22 mouse cellular contexts compared by ENCODE assay signal in the genomic region with DNA sequence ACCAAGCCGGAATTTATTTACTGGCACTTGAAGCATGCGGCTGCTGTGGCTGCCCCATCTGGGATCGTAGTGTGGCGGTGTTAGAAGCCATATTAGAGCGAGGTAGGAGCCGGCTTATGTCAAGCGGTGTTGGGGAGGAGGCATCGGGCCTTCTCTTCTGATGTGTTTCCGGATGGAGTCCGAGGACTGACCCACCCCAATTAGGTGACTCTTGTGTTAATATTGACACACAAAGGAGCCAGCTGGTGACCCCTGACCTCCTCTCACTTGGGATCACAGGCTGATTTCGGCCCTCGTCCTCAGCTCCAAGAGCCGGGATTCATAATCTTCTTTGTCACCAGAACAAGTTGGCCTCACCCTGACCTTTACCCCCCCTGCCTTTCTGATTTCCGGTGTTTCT.
A peak's percentile ranks its signal among the peaks of the same experiment; 100 is the strongest.
DNase-seq lines count a peak whose midpoint lies in the region; ATAC-seq and TF ChIP-seq lines count a peak whose summit lies in the region.
"Had no signal": no experiment of that assay in that cellular context is flagged by ENCODE, and none has a peak within 500 bp of the region (broad histone marks: within the 10 kb centered on the region; RNA-seq: fewer than 3 reads in every experiment).

No protein-coding gene starts in this region.

- H3K27me3 ChIP-seq in lung, embryonic 14.5 days (ENCODE audit: insufficient read depth, low read length) = peaks cover 4% of the 10 kb centered on the region; the same call in 1 of the 2 replicates
- peaks cover 34% of the 10 kb centered on the region for H3K27me3 ChIP-seq in hindbrain, embryonic 12.5 days
- no peaks in the 10 kb centered on the region for H3K27me3 ChIP-seq in neural tube, embryonic 14.5 days (ENCODE audit: control insufficient read depth, insufficient read depth, low read length)
- H3K27me3 ChIP-seq: hindbrain, embryonic 15.5 days had no signal

- 23% methylated on average over 14 of the region's 14 CpGs for WGBS in lung, embryonic 14.5 days
- 16% methylated on average over 14 of the region's 14 CpGs for WGBS in hindbrain, embryonic 12.5 days
- 19% methylated on average over 14 of the region's 14 CpGs for WGBS in neural tube, embryonic 14.5 days

- no peak overlapping the region for H3K27ac ChIP-seq in lung, embryonic 14.5 days (ENCODE audit: low read depth)
- no peak overlapping the region; the same call in 1 of the 2 replicates for H3K27ac ChIP-seq in hindbrain, embryonic 12.5 days
- H3K27ac ChIP-seq in neural tube, embryonic 14.5 days (ENCODE audit: low read depth, low read length) = peak overlapping the region; percentile 45
- H3K27ac ChIP-seq: heart, adult 2 months; heart, embryonic 15.5 days; hindbrain, embryonic 15.5 days; macrophage had no signal

- H3K36me3 ChIP-seq in lung, embryonic 14.5 days (ENCODE audit: insufficient read depth) = no peaks in the 10 kb centered on the region
- no peaks in the 10 kb centered on the region for H3K36me3 ChIP-seq in hindbrain, embryonic 12.5 days
- H3K36me3 ChIP-seq in neural tube, embryonic 14.5 days (ENCODE audit: control insufficient read depth, insufficient read depth, low read length) = no peaks in the 10 kb centered on the region
- H3K36me3 ChIP-seq: heart, embryonic 15.5 days; hindbrain, embryonic 15.5 days had no signal

- no peak overlapping the region for H3K9ac ChIP-seq in lung, embryonic 14.5 days
- H3K9ac ChIP-seq in hindbrain, embryonic 12.5 days = peak overlapping the region; percentile 32; the same call in 1 of the 2 replicates
- no peak overlapping the region for H3K9ac ChIP-seq in neural tube, embryonic 14.5 days (replicated peaks; ENCODE audit: low read depth, low read length)
- H3K9ac ChIP-seq: heart, embryonic 15.5 days; hindbrain, embryonic 15.5 days had no signal

- H3K4me2 ChIP-seq in lung, embryonic 14.5 days = no peak overlapping the region
- no peak overlapping the region for H3K4me2 ChIP-seq in hindbrain, embryonic 12.5 days (replicated peaks)
- no peak overlapping the region for H3K4me2 ChIP-seq in neural tube, embryonic 14.5 days (ENCODE audit: low read depth, low read length)
- H3K4me2 ChIP-seq: heart, embryonic 15.5 days; hindbrain, embryonic 15.5 days had no signal

- H3K9me3 ChIP-seq in lung, embryonic 14.5 days (ENCODE audit: low read depth, low read length) = no peaks in the 10 kb centered on the region
- no peaks in the 10 kb centered on the region for H3K9me3 ChIP-seq in hindbrain, embryonic 12.5 days (replicated peaks)
- H3K9me3 ChIP-seq in neural tube, embryonic 14.5 days (ENCODE audit: control insufficient read depth, low read length) = no peaks in the 10 kb centered on the region
- H3K9me3 ChIP-seq: heart, embryonic 15.5 days; hindbrain, embryonic 15.5 days had no signal

- DNase-seq in lung, embryonic 14.5 days = peak; percentile 17
- no peak for DNase-seq in lung, postnatal 14 days
- DNase-seq in embryo, embryonic 10.5 days (ENCODE audit: low spot score) = peak; percentile 84
- no peak for DNase-seq in heart, postnatal 25 days (ENCODE audit: low spot score)
- DNase-seq in cerebellum, postnatal 14 days = no peak
- DNase-seq: adrenal gland, postnatal 14 days; cerebellum, adult 18-20 months; gastrocnemius, postnatal 10 days; heart, adult 2 months; kidney, adult 18-20 months; kidney, postnatal 10 days; lung, adult 2 months; right cerebral cortex, postnatal 25 days had no signal

- no peak for ATAC-seq in lung, embryonic 14.5 days (ENCODE audit: insufficient read depth)
- ATAC-seq in hindbrain, embryonic 12.5 days (ENCODE audit: low FRiP score) = no peak
- ATAC-seq in neural tube, embryonic 14.5 days (ENCODE audit: low read depth) = no peak
- ATAC-seq: activated CD4-positive, CD25-positive, alpha-beta regulatory T cell, adult 4 months; Patski had no signal

- H3K4me1 ChIP-seq in lung, embryonic 14.5 days (ENCODE audit: insufficient read depth) = 0 out of 2 replicates have a peak, but pooled peaks cover 3% of the 10 kb centered on the region
- H3K4me1 ChIP-seq in hindbrain, embryonic 12.5 days = peaks cover 30% of the 10 kb centered on the region
- peaks cover 12% of the 10 kb centered on the region for H3K4me1 ChIP-seq in neural tube, embryonic 14.5 days (ENCODE audit: control insufficient read depth, insufficient read depth, low read length)
- H3K4me1 ChIP-seq: heart, embryonic 15.5 days had no signal

- no peak for TF ChIP-seq CTCF in lung, embryonic 14.5 days (IDR thresholded peaks at IDR 0.05; ENCODE audit: low read depth)

- intact Hi-C loops in heart, postnatal 25 days (cut with DNase I) = no loop called here

- H3K4me3 ChIP-seq in lung, embryonic 14.5 days (ENCODE audit: low read depth, low read length) = no peak overlapping the region
- no peak overlapping the region for H3K4me3 ChIP-seq in hindbrain, embryonic 12.5 days
- H3K4me3 ChIP-seq in neural tube, embryonic 14.5 days (ENCODE audit: low read depth, low read length) = no peak overlapping the region
- H3K4me3 ChIP-seq: erythroblast, embryonic 14.5 days; heart, adult 2 months; heart, embryonic 15.5 days; hindbrain, embryonic 15.5 days; myocyte had no signal

Comparison
In these comparisons a context has a peak if more than half of its experiments do, and no peak if none do; other contexts are left out.
1. DNase-seq: peak in lung, embryonic 14.5 days (single experiment) and embryo, embryonic 10.5 days (single experiment); none in lung, postnatal 14 days (single experiment), heart, postnatal 25 days (single experiment) and cerebellum, postnatal 14 days (0 of 2).